Mouse (Mus musculus) monocyte, adult 5-6 weeks (primary cell): ENCODE data around the gene Vmn1r1. TPM values are rescaled to one million over a fixed set of nuclear protein-coding genes. Genes with fewer than 3 reads are reported as not detected.
A peak's percentile ranks its signal among the peaks of the same experiment; 100 is the strongest.

ENCODE experiments used
- ATAC-seq: fragments of 153-309, 156-312 bp; replicated peaks from 2 replicates; pipeline ENCODE4 v1.8.0; 2017; ENCODE audit warnings: mild to moderate bottlenecking; ENCODE audit not compliant: low TSS enrichment, insufficient number of reproducible peaks, severe bottlenecking, poor library complexity, low FRiP score
- total RNA-seq: library from RNA; stranded (forward); fragments of 200-1000, 200-491, 200-594 nt; gene quantifications from 3 replicates; pipeline ENCODE4 v1.2.3, GENCODE M21; 2017

The Vmn1r1 gene
- total RNA-seq, 1 experiment from 2014 or later, result not detected

GRCm38 (mm10) chr1:182139937-182140336 lies 24.3 kb downstream of the Vmn1r1 start:
- no peak for ATAC-seq

- no peak for ATAC-seq
These were observed 26.1 kb downstream of the Vmn1r1 start for GRCm38 (mm10) chr1:182138172-182138571.

GRCm38 (mm10) chr1:182137204-182138125 lies 26.8 kb downstream of the Vmn1r1 start:
- ATAC-seq, result no peak

GRCm38 (mm10) chr1:182130830-182131229 lies 33.5 kb downstream of the Vmn1r1 start:
- ATAC-seq, result 0 out of 2 replicates have a peak, but pooled peaks have one; percentile 45

- ATAC-seq, result peak; percentile 85
These were observed 39.3 kb downstream of the Vmn1r1 start for GRCm38 (mm10) chr1:182124924-182125368.

- peak; percentile 93 for ATAC-seq
These were observed 39.8 kb downstream of the Vmn1r1 start, which contains the start of gene Srp9 for GRCm38 (mm10) chr1:182124506-182124905. Gene Srp9, plus strand, starts transcription at chr1:182124737.

GRCm38 (mm10) chr1:182122413-182122812 lies 41.9 kb downstream of the Vmn1r1 start:
- no peak for ATAC-seq

GRCm38 (mm10) chr1:182115651-182116408 lies 48.5 kb downstream of the Vmn1r1 start:
- ATAC-seq, result no peak

- ATAC-seq, result 0 out of 2 replicates have a peak, but pooled peaks have one; percentile 15
These were observed 49.1 kb downstream of the Vmn1r1 start for GRCm38 (mm10) chr1:182115197-182115596.

GRCm38 (mm10) chr1:182113587-182114500 lies 50.4 kb downstream of the Vmn1r1 start:
- ATAC-seq, result no peak

- no peak for ATAC-seq
These were observed 51.2 kb downstream of the Vmn1r1 start for GRCm38 (mm10) chr1:182113131-182113530.

GRCm38 (mm10) chr1:182112385-182112784 lies 51.9 kb downstream of the Vmn1r1 start:
- ATAC-seq, result no peak

- no peak for ATAC-seq
These were observed 52.6 kb downstream of the Vmn1r1 start for GRCm38 (mm10) chr1:182111386-182112317.

- no peak for ATAC-seq
These were observed 53.4 kb downstream of the Vmn1r1 start for GRCm38 (mm10) chr1:182110708-182111385.

- no peak for ATAC-seq
These were observed 54.1 kb downstream of the Vmn1r1 start for GRCm38 (mm10) chr1:182110185-182110584.

- no peak for ATAC-seq
These were observed 55.7 kb downstream of the Vmn1r1 start for GRCm38 (mm10) chr1:182108397-182109099.
